Mouse (Mus musculus) lung, adult 18-20 months (tissue): ENCODE results near the gene Hadha.

ENCODE experiments used
- DNase-seq, 2 experiments: peaks; one replicate each; pipeline ENCODE4 v3.0.0; 2022; ENCODE audit warnings: mixed read lengths in 2 of 2

Hadha gene

DNA sequence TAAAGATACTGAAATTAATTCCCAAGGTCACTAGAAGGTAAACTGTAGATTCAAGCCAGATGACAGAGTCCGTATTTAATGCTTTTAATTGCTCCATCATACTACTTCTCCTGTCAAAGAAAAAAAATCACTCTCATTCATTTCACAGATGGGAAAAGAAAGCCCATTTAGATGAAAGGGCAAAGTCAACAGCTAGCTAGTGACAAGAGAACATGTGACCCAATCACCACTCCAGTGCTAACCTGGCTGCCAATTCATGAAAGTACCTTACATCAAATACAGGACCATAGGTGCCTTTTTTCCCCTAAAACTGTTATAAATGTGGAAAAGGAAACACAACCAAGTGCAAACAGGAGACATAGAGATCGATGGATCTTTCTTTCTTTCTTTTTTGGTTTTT, 1.7 kb downstream of the Hadha start:
- DNase-seq: no peak

DNA sequence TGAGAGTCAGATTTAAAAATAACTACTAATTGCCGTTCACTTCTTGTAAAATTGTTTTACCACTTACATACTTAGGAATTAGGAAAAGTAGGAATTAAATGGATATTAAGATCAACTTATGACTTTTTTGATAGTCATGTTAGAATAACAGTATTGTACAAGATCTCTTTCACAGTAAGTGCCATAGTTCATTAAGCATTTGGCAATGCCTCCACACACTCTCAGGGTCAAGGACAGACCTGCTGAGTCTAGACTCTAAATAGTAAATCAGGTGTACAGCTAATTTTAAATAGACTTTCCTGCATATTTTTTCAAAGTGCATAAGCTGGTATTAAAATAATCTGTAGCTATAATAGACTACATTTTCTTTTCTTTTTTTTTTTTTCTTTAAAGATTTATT, 2.5 kb downstream of the Hadha start:
- no peak for DNase-seq

DNA sequence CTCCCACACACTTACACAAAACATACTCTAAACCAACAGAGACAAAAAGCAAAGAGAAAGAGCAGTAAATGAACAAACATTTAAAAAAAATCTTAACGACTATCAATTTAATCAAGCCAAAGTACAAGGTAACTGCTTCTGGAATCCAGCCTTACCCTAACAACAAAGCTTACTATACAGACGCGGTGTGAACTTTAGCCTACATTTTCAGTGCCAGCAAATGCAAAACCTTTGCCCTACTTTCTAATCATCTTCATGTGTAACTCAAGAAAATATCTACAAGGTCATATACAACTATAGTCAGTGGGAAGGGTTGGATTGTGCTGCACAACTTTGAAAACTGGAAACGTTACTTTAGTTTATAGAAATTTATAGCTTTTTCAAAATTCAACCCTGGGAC, 3.0 kb downstream of the Hadha start:
- DNase-seq: peak in 1 of 2 experiments; percentile 26

DNA sequence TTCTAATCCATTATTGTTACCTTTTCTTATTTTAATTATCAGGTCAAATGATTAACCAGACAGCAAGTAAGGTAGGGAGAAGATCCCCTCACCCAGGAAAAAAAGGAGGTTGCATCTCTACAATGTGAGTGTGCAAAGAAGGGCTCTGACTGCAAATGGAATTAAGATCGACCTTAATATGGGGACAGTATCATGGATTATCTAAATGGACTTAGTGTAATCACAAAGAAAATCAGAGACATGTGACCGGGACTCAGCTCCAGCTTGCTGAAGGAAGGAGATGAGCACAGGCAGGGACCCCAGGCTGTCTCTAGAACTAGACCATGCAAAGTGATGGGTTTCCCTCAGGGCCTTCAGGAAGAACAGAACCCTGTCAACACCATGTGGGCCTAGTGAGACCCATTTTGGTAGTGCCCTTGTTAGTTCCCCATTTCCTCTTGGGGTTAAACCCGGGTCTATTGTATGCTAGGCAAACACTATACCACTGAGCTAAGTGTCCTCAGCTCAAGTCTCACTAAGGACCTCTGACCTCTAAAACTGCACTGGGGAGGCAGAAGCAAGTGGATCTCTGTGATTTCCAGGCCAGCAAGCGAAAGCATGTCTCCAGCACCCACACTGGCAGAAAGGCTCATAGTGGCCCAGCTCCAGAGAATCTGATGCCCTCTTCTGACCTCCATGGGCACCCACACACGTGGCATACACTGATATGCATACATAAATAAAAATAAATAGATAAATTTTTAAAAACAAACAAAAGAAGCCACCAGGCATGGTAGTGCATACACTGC, 6.6 kb downstream of the Hadha start:
- DNase-seq: no peak

DNA sequence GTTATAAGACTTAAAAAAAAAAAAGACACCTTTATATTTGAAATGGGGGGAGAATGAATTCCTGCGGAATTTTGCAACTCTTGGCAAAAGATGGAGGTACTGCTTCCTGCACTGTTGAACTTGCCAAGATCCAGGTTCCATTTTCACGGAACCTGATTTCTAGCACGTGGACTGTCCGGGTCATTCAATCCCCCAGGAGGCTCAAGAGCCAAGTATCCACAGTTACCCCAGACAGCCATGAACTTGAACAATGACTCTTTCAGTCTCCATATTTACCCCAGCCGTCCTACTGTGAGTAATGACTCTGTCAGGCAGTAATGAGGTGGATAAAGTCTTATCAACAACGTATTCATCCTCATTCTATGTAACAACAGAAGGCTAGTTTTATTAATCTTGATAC, 8.4 kb downstream of the Hadha start:
- DNase-seq: no peak

DNA sequence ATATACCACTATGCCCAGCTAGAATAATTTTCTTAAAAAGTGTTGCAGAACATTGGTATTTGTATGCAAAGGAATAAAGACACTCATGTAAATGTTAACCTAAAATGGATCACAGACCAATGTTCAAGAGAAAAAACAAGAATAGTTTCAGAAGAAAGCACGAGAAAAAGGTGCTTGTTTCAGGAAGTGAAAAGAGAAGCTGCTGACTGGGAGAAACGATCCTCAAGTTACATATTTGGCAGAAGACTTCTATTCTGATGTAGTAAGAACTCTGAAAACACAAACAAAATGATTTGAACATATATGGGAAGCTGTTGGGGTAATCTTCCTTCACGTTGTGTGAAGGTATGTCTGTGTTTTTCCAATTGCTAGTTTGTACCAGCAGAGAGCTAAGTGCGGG, 16.8 kb downstream of the Hadha start:
- no peak for DNase-seq

DNA sequence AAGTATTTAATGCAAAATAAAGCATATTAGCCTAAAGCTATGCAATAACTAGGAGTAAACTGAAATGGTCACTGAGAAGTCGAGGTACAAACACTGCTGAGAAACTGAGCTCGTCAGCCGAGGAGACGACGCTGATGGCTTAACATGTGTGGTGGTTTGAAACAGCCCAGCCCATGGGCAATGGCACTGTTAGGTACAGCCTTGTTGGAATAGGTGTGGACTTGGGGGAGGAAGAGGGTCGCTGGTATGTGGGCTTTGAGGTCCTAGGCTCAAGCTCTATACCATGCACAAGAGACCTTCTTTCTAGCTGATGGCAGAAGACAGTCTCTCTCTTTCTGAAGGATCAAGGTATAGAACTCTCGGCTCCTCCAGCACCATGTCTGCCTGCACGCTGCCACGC, 17.7 kb downstream of the Hadha start:
- no peak for DNase-seq

DNA sequence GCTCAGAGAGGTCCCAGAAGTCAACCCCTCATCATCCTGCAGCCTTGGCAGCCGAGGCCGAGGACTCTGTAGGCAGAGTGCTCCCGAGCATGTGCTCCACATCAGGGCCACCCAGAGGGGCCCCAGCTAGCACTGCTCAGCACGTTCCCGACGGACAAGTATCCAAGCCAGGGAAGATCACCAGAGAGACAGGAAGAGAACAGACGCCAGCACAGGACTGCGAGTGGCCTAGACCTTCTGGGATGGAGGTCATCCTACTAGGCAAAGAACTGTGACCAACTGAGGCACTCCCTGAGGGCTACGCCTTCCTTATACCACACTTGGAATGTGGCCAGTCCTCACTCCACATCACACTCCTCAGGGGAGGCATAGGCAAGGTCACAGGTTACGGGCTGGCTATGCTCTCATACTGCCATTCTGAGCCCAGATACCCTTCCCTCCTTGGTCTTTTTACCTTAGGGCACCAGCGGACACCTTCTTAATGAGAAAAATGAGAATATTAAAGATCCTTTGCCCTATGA, 19.2 kb downstream of the Hadha start:
- no peak for DNase-seq

DNA sequence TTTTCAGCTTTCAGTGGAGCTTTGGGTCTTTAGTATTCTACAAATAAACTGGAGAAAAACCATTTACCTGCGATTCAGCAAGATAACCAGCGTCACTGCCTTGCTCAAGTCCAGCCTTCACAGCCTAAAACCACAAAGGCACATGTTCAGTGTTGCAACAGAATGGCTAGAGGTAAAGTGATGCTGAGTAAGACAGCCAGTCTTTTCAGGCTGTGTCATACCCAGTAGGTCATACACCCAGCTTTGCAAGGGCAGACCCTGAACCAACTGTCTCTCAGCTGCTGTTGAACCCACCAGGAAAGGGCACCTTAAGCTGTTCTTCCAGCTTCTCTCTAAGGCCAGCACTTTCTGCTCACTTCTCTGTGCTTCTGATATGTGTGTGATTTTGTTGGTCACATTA, 22.8 kb downstream of the Hadha start:
- DNase-seq: no peak

DNA sequence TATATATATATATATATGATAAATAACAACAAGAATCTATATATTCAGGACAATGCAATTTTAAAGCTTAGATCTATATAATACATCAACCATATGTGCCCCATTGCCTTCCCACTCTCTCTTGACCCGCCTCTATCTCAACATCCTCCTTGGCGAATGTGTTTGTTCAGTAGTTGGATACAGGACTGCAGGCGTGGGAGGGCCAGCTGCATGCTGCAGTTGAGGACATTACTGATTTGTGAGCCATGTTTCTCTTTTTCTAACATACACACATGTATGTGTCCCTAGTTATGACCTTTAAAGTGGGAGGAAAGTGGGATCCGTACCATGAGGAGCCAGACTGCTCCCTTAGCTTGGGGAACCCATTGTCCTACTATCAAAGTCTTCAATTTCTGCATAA, 23.7 kb downstream of the Hadha start:
- no peak for DNase-seq

DNA sequence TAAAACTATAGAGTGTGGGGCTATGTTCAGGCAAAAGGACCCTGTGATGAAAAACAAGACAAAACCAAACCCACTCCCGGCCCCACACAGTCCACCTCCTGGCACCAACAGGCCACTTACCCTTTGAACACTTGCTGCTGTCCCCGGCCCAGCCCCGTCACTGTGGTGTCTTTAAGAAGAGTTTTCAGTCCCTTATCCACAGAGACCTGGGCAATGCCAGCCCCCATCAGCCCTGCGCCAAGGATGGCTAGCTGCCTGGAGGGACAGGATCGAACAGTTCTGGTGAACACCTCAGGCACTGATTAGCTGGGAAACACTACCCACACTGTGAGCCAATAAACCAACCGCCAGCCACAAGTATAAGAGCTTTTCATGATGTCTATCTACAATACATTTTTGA, 26.3 kb downstream of the Hadha start:
- no peak for DNase-seq

DNA sequence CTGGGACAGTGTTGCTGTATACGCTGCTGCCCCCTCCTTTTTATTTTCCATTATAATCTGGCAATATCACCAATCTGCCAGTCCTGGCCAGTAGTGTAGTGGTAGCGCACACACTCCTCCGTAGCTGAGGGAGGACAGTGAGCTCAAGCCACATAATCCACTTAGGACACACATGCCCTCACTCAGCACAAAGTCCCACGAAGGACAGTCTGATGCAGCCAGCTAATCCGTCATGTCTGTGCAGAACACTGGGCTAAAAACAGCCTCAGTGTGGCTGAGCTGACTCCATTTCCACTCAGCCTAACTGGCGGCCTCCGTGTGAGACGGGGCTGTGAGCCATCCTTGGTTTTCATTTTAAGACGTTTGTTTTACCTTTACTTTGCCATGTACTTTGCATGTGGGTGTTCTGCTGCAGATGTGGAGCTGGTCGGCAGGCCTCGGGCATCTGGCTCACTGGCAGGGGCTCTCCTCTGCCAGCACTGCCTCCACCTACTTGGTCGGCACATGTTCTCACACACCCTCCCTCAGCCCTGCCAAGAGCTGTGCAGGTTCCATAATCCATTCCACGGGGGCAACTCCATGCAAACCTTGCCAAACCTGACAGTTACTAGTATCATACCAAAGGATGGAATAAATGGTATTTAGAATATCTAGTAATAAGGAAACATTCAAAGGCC, 26.9 kb downstream of the Hadha start:
- DNase-seq: no peak

DNA sequence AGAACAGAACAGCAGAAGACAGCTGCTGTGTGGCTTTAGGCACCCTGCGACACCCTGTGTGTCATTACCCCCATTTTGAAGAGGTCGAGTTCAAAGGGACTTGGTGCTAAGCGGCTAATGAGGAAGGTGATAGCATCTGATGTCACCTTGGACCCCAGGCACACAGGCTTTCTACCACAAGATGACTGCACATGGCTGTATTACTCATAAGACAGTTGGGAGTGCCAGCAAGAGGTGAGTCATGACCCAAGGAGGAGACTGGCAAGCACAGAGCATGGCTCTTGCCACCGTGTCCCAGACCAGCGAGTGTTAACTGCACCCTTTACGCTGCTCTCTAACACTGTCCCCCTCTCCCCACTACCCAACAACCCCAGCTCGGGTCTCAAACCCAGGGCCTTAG, 28.2 kb downstream of the Hadha start:
- no peak for DNase-seq

DNA sequence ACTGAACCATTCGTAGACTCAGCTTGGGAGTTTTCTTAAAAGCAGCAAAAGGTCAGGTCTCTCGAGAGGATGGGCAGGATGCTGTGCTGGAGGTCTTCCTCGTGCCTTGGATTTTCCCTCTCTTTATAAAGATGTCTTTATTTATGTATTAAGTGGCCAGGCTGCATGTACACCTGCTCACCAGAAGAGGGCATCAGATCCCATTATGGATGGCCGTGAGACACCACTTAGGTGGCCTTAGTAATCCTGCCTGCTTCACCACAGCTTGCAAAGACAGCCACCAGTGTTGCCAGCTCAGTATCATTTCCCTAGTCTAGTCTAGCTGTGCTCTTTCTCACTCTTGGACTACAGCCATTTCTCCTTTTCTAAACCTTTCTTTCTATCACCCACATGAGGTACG, 29.4 kb downstream of the Hadha start:
- DNase-seq: peak in 1 of 2 experiments; percentile 29

DNA sequence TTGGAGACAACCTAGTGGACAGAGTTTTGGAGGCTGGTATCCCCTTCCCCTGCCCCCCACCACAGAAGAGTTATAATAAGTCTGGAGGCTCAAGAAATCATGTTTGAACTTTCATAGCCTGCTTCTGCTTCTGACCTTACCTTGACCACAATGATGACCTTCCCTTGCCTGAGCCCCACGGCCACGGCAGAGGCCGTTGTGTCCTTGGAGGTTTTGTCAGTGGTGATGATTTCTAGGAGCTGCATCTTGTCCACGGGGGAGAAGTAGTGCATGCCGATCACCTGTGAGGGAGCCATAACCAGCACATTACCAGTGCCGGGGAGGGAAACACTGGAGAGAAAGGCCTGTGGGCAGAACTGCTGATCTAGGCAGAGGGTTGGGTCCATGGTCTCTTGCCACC, 32.5 kb downstream of the Hadha start:
- DNase-seq: no peak

DNA sequence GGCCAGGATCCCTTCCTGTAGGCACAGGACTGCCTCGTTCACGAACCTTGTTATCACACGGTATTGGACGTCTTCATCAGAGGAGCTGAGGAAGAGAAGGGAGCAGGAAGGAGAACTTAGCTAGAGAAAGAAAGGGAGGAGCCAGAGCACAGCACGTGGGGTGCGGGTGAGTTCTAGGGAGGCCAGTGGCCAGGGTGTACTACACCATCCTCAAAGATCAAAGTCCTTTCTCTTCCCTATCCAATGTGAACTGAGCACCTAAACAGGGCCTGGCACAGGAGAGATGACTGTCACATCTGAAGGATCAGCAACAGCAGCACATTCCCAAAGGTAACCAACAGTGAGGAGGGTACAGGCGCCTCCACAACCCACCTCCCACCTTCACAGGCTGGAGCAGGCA, 34.9 kb downstream of the Hadha start:
- DNase-seq: no peak

DNA sequence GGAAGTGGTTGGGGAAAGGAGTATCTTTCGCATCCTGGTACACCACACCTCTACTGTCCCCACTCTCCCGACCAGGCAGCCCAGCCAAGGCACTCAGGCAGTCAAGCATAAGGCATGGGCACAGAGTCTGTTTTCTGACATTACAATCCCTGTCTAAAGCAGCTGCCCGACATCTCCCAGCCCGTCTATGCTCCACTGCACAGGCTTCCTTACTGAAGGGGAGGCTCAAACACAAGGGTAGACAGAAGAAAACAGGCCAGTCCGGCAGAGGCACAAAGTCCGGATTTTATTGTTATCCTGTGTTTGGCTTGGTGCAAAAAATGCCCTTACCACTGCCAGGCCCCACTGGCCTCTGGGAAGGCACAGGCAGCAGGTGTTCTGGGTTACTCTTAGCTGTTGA, 35.8 kb downstream of the Hadha start:
- DNase-seq: no peak

DNA sequence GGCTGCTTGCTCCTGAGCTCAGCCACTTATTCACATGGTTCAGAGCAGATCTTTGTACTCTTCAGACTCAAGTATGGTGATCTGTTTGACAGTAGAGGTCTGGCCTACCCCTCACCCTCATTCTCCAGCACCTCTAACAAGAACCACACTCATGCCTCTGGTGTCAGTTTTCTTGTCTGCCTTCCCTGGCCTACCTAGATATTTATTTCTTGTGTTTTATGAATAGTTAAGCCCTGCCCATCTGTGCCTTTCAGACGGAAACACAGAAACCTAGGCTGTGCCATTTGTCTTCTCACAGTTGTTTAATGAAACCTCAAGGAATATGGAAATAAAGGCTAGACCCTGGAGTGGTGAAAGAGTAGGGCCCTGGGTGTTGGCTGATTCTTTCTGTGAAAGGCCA, 36.9 kb downstream of the Hadha start:
- no peak for DNase-seq

DNA sequence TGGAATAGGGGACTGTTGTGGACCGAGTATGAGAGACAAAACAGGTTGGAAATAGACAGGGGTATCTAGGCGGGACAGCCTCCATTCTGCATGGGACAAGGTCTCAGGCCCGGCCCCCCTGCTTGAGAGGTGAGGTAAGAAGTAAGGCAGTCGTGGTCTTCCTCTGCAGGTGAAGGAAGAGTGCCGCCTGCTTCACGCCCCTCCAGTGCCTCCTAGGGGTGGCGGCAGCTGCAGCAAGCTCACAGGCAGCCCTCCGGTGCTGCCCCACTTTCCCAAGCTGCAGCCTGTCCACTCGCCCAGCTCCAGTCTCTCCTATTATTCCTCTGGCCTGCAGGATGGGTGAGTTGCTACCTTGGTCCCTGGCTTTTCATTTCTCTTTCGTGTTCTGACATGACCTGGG, 39.2 kb downstream of the Hadha start:
- DNase-seq: no peak

DNA sequence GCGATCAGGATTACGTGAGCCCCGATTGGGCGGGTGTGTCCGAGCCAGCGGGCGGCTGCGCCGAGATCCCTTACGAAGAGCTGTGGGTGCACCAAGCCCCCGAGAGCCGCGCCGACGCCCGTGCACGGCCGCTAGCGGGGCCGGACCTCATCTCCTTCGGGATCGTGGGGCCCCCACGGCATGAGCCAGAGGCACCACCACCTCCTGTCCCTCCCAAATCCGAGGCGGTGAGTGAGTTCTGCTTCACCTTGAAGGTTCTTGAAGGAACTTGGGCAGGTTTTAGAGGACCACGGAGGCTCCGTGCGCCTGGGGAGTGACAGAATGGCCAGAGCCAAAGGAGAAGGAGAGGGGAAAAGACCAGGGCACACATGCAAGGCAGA, 40.2 kb downstream of the Hadha start:
- no peak for DNase-seq

DNA sequence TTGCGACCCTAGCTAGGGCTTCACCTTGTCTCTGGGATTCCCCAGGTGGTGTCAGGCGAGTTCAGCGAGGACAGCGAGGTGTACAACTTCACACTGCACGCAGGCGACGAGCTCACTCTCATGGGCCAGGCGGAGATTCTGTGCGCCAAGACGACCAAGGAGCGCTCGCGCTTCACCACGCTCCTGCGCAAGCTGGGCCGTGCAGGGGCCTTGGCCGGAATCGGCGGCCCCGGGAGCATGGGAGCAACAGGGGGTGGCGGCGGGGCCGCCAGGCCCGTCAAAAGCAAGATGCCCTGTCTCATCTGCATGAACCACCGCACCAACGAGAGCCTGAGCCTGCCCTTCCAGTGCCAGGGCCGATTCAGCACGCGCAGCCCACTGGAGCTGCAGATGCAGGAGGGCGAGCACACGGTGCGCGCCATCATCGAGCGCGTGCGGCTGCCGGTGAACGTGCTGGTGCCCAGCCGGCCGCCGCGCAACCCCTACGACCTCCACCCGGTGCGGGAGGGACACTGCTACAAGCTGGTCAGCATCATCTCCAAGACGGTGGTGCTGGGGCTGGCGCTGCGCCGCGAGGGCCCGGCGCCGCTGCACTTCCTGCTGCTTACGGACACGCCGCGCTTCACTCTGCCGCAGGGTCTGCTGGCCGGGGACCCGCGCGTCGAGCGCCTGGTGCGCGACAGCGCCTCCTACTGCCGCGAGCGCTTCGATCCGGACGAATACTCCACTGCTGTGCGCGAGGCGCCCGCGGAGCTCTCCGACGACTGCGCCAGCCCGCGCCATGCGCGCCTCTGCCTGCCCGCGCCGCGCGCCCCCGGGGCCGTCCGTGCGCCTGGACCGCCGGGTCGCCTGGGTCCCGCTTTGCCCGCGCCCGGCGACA, 40.8 kb downstream of the Hadha start:
- DNase-seq: peak in 1 of 2 experiments; percentile 33

DNA sequence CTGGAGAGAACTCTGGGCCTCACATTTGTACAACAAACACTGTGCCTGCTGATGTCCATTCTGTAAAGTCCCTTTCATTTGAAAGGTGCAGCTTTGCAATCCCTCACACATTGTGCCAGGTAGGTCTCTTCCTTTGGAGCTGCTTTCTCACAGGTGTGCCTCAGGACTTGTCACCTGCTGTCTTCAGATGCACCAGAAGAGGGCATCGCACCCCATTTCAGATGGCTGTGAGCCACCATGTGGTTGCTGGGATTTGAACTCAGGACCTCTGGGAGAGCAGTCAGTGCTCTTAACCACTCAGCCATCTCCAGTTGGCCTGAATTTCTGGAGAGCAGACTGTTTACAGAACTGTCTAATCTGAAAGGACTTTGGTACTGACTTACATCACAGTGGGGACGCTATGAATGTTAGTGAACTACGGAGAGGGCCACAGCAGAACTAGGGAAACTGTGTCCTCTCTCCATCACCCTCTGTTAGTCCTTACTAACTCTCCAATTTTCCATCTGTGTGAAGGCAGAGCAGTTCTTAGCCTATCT, 42.4 kb downstream of the Hadha start:
- no peak for DNase-seq

DNA sequence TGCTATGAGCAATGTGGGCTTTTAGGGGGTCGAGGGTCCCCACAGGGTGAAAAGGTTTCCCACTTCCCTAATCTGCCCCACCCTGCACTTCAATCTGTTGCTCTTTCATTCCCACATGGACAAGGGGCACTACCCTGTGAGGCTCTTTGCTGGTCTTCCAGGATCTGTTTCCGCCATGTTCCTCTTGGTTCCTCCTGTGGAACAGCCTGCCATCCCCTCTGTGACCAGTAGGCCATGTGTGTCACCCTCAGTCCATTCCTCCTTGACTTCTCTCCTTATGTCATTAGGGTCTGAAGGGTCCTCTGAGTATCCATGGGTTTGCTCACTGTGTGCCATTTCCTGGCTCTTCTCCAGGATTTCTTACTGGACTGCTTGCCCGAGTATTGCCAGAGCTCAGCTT, 43.2 kb downstream of the Hadha start:
- no peak for DNase-seq
